Mouse (Mus musculus) ovary, postnatal 36 days (tissue): ENCODE measurements at regions not wholly inside any gene's neighbourhood (a gene's known extent, or its start where the extent isn't known, plus 50 kb on each side); places are given as distances from the start of the nearest gene placed in this dataset.
A peak's percentile ranks its signal among the peaks of the same experiment; 100 is the strongest.

Experiments used
- DNase-seq: peaks from one replicate; pipeline ENCODE4 v3.0.0; 2022; ENCODE audit warnings: low spot score, mixed read lengths

- no peak for DNase-seq
These were observed 196.3 kb upstream of the Atp2b1 start for GRCm38 (mm10) chr10:98717856-98718255.

GRCm38 (mm10) chr10:98718706-98719105 is 195.5 kb upstream of the Atp2b1 start:
- DNase-seq: no peak

- no peak for DNase-seq
These were observed 193.8 kb upstream of the Atp2b1 start for GRCm38 (mm10) chr10:98720256-98721005.

GRCm38 (mm10) chr10:98725110-98725509 is 189.1 kb upstream of the Atp2b1 start:
- no peak for DNase-seq

- DNase-seq: no peak
These were observed 187.1 kb upstream of the Atp2b1 start for GRCm38 (mm10) chr10:98727130-98727529.

GRCm38 (mm10) chr10:98728396-98729030 is 185.7 kb upstream of the Atp2b1 start:
- no peak for DNase-seq

GRCm38 (mm10) chr10:98733950-98734585 is 180.1 kb upstream of the Atp2b1 start:
- no peak for DNase-seq

- DNase-seq: no peak
These were observed 173.6 kb upstream of the Atp2b1 start for GRCm38 (mm10) chr10:98740507-98741147.

- DNase-seq: no peak
These were observed 172.8 kb upstream of the Atp2b1 start for GRCm38 (mm10) chr10:98741398-98741797.

GRCm38 (mm10) chr10:98742822-98743605 is 171.2 kb upstream of the Atp2b1 start:
- peak; percentile 56 for DNase-seq

- no peak for DNase-seq
These were observed 170.0 kb upstream of the Atp2b1 start for GRCm38 (mm10) chr10:98744246-98744645.

GRCm38 (mm10) chr10:98744662-98745061 is 169.5 kb upstream of the Atp2b1 start:
- no peak for DNase-seq

- DNase-seq: no peak
These were observed 168.8 kb upstream of the Atp2b1 start for GRCm38 (mm10) chr10:98745409-98745808.

GRCm38 (mm10) chr10:98745861-98746260 is 168.3 kb upstream of the Atp2b1 start:
- DNase-seq: no peak

GRCm38 (mm10) chr10:98748856-98749583 is 165.2 kb upstream of the Atp2b1 start:
- no peak for DNase-seq

GRCm38 (mm10) chr10:98749584-98749947 is 164.6 kb upstream of the Atp2b1 start:
- DNase-seq: no peak

GRCm38 (mm10) chr10:98751376-98752058 is 162.7 kb upstream of the Atp2b1 start:
- no peak for DNase-seq

GRCm38 (mm10) chr10:98761080-98761479 is 153.1 kb upstream of the Atp2b1 start:
- no peak for DNase-seq

GRCm38 (mm10) chr10:98765786-98766419 is 148.3 kb upstream of the Atp2b1 start:
- no peak for DNase-seq

- DNase-seq: no peak
These were observed 134.4 kb upstream of the Atp2b1 start for GRCm38 (mm10) chr10:98779783-98780182.
